Mouse (Mus musculus) bone marrow macrophage, adult 2 months (primary cell): ENCODE measurements around the gene Sh3d19.

Source experiments
- CTCF ChIP-seq: IDR thresholded peaks from 2 replicates; pipeline ENCODE4 v1.5.1; 2012; ENCODE audit warnings: low read depth, mild to moderate bottlenecking, low read length, moderate library complexity
- POLR2A ChIP-seq: IDR thresholded peaks from 2 replicates; pipeline ENCODE4 v1.6.1; 2012; ENCODE audit warnings: mild to moderate bottlenecking, low read depth, low read length, borderline replicate concordance

- TF ChIP-seq CTCF (no peak), POLR2A (no peak)
Measured at GRCm38 (mm10) chr3:86072066-86072465, 101.2 kb downstream of the Sh3d19 start.
